Mouse (Mus musculus) brain, adult 2 months (tissue): ENCODE measurements around the gene Idua.
A peak's percentile ranks its signal among the peaks of the same experiment; 100 is the strongest.

ENCODE experiments used
- DNase-seq: peaks from one replicate; pipeline ENCODE4 v3.0.0; 2011; ENCODE audit warnings: low read depth, low spot score

Idua gene

DNA sequence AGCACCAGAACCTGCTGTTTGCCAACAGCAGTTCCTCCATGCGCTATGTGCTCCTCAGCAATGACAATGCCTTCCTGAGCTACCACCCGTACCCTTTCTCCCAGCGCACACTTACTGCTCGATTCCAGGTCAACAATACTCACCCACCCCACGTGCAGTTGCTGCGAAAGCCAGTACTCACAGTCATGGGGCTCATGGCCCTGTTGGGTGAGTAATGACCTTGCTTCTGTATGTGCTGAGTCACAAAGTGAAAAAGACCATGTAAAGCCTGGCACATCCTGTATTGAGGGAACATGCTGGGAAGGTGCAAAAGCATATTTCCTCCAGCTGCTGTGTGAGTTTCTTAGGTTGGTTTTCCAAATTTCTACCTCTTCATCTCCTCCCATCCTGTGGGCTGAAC is 20.7 kb downstream of the Idua start:
- DNase-seq, result peak; percentile 41

DNA sequence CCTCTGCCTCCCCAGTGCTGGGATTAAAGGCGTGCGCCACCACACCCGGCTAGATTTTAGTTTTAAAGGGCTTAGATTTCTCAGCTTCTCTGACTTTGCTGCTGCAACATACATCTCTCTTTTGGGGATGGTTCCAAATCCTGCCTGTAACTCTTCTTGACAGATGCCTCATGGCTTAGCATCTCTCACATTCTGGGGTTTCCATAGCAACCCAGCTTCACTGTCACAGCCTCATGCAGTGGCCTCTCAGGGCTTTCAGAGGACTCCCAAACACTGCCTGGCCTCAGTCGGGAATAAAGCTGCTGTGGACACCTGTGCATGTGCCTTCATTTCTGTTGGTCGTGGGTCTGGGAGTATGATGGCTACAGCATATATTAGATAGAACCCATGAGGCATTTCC is 29.0 kb downstream of the Idua start:
- peak; percentile 61 for DNase-seq

DNA sequence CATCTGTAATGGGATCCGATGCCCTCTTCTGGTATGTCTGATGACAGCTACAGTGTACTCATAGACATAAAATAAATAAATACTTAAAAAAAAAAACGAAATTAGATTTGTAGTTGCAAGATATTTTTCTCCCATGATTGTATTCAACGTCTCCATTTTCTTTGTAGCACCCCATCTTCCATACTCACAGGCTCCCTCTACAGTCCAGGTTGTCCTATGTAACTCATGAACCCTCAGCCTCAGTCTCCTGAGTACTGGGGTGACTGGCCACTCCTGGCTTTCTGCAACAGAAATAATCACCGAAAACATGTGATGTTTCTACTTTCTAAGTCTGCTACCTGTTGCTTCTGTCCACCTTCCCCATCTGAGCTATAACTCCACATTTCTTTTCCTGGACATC is 31.0 kb downstream of the Idua start:
- no peak for DNase-seq

DNA sequence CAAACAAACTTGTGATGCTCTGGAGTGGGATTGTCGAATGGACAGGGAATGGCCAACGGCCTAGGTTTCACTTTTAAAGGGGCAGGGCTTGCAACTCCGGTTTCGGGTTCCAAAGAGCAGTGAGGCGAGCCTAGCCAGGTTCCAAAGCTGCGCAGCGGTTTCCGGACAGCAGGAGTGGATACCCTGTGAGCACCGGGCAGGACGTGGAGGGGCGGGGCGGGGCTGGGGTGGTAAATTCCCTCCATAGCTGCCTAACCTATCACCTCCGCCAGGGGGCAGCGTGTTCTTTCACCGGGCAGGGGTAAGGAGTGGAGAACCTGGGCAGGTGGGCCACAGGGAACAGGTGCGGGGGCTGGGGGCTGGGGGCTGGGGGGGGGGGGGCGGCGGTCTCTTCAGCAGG is 32.1 kb downstream of the Idua start, which contains the start of gene Fgfrl1:
Gene Fgfrl1, plus strand, starts transcription at position 112 of the 400 bp plus-strand sequence.
- DNase-seq, result no peak

- peak; percentile 89 for DNase-seq
These were observed 33.7 kb downstream of the Idua start for GRCm38 (mm10) chr5:108693872-108694288.

- no peak for DNase-seq
These were observed 34.5 kb downstream of the Idua start for GRCm38 (mm10) chr5:108694352-108695261.

DNA sequence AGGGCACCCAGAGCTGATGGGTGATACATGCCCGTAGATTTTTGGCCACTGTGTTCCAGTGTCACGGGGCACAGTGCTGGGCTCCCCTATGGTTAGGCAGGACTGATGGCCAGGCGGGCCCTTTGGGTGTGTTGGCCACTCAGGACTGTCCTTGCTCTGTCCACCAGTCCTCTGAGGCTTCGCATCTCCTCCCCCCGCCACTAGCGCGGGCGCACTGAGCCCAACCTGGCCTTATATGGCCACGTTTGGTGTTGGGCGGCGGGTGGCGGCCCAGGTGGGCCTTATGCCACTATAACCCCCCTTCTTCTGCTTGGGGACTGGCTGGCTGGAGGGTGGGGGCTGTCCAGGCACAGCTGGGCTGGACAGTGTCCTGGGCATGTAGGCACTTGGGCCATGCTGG is 35.7 kb downstream of the Idua start:
- no peak for DNase-seq

DNA sequence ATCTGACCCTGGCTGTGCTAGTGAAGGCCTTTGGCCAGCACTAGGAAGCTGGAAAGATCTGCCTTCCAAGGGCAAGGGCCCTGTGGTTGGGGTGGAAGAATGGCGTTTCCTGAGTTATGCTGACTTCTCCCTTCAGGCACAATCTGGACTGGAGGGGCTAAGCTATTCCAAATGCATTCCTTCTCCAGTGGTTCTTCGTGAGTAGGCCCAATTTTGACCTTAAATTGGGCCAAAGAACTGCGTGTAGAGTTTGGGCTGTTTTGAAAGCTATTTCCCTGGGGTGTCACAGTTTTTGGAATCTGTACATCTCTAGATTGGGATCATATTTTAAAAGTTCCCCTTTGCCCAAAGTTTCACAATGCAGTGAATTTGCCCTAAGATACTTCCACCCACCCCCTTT is 36.4 kb downstream of the Idua start:
- DNase-seq, result no peak

DNA sequence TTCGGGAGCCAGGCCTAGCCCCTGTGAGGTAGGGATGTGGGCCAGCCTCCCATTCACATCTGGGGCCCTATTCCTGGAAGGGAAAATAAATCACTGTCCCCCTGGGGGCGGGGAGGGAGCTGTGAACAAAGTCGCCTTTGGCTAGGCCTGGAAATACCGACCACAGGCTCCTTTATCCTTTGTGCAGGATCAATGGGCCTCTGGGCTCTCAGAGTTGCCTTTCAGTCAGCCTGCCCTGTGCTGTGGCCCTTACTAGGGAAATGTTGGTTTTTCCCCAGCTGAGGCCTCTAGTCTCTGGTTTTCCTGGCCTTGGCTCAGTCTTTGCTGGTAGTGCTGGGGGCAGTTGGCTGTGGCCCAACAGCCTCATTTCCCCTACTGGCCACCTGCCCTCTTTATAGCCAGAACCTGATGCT is 37.2 kb downstream of the Idua start:
- DNase-seq, result peak; percentile 85

DNA sequence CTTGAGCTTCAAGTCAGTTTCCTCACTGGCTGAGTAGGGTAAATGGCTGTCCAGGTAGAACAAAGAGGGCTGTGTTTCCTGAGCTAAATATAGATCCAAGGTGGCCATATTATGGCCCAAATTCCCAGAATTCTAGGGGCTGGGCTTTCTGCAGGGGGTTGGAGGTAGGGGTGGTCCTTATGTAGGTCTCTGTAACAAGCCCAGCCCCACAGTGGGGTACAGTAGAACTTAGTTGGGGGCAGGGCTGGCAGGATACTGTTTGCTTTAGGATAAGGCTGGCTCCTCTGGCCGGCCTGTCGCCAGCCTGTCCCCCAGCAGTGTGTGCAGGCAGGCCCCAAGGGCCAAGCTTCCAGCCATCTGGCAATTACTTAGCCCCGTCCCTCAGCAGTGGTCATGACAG is 40.2 kb downstream of the Idua start:
- DNase-seq, result no peak

DNA sequence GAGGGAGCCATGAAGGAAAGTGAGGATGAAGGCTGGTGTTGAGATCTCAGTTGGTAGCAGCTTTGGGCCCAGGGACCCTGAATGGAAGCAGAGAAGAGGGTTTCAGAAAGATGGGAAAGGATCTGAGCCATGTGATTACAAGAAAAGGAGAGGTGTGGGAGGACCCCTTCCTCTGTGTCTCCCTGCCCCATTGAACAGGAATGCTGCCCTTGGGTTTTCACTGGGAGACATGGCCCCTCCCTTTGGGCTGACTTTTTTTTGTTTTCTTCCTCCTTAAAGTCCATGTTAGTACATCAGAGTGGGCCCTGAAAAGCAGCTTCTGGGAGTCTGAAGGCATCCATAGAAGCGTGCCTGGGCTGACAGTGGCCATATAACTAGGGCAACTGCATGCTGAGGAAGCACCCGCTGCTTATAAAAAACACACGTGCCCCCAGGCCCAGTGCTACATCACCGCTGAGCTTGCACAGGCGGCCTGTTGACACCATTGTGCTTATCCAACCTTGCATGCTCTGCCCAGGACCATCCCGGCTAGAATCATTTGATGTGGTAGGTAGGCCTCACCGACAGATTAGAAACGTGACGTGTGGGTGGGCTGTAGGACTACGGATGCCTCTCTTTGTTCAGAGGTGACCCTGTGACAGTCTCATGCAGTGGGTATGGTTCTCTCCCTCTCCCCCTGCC is 41.4 kb downstream of the Idua start:
- DNase-seq, result no peak

DNA sequence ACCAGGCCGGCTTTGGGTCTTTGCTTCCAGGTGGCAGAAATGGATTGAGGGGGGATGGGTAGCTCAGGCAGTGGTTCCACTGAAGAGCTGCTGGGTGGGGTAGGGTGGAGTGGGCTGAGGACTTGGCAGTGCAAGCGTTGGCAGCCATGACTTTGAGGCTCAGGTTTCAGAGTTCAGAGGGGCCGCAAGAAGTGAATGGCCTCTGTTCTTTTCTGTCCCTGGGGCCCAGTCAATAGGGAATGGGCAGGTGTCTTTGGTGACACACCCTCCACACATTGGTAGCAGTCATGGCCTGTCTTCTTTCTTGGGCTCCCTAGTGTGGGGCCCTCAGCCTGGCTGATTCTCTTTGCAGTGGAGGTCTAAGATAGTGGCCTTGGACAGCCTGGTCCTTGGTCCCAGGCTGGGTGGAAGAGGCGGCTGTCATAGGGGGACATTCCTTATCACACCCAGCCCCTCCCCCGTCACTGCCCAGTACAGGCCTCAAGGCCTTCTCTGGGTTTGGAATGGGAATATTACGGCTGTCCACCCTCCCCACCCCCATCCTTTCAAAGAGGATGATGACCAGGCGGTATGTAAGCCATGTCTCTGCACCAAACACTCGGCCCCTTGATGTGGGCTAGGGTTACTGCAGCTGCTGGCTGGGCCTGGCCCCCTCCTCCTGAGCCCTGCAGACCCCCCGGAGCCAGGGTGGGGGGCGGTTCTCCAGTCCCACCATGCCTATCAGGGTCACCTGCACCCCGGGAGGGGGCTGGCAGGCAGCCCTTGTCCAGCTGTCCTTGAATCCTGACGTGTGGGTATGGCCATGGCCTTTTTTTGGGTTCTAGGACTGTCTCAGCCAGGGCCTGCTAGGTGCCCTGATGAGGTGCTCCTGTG is 43.9 kb downstream of the Idua start:
- no peak for DNase-seq

DNA sequence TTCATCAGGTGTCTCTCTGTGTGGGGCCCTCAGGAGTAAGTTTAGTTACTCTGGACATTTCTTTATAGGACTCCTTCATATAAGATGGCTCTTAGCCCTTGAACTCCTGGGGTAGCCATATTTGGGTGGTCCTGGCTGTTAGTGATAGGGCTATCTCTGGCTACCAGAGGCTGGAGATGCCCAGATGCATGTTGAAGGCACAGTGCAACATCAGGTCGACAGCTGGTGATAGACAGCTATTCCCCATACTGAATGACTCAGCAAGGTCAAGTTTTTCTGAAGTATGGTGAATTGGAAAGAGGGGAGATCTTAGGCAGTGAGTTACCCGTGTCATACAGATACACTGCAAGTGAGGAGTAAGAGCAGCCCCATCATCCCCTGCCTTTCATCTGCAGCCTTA is 47.6 kb downstream of the Idua start:
- no peak for DNase-seq

- no peak for DNase-seq
These were observed 48.3 kb downstream of the Idua start for GRCm38 (mm10) chr5:108708419-108708818.

- no peak for DNase-seq
These were observed 49.0 kb downstream of the Idua start for GRCm38 (mm10) chr5:108708981-108709731.

GRCm38 (mm10) chr5:108711968-108712367 is 51.8 kb downstream of the Idua start:
- DNase-seq, result no peak

- no peak for DNase-seq
These were observed 53.0 kb downstream of the Idua start for GRCm38 (mm10) chr5:108713096-108713495.

GRCm38 (mm10) chr5:108713691-108714090 is 53.6 kb downstream of the Idua start:
- no peak for DNase-seq

DNA sequence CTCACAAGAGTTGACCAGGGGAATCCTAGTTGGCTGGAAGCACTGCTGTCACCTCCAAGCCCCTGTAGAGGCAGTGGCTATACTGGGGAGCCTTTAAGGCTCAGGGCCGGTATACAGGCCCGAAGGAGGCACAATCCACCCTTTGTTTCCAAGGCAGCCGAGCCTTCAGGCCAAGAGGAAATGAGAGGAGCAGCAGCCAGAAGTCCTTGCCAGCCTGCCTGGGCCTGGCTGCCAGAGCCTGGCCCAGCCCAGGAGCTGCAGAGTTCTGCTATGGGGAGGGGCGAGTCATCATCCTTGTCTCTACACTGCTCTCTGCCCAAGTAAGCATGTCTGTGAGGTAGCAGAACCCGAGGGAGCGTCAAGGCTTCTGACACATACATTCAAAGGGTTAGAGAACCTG is 54.0 kb downstream of the Idua start:
- peak; percentile 72 for DNase-seq

DNA sequence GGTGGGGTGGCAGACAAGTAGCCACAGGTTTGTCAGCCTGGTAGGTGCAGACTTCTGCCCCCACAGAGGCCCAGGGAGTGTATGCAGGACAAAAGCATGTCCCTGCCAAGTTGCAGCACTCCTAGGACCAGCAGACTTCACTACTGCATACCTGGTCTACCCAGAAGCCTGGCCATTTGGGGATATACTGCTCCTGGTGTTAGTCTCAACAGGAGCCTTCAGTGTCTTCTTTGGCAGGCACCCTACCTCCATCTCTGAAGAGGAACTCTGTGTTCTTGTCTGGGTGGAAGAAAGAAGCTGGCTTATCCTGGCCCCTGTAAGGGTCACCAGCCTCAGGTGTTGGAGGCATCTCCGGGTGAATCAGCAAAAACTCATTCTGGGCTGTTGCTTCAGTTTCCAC is 55.8 kb downstream of the Idua start:
- DNase-seq, result no peak

DNA sequence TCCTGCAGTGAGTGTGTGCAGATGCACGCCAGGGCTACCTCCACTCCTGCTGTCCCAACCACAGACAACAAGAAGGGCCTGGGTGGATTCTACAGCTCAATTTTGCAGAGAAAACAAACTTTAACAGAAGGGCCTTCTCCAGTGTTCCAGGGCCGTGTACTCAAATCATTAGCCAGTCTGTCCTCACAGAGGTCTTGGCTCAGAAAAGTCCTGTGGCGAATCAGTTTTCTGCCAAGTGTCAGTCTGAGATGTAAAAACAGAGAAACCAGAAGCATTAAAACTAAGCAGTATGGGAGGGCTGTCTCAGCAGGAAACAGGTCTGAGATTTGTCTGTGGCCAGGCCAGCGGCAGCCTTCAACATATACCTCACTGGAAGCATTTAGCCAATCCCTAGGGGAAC is 57.9 kb downstream of the Idua start:
- no peak for DNase-seq
